Comparison of ENCODE assay signal across 10 mouse cellular contexts in the genomic region with DNA sequence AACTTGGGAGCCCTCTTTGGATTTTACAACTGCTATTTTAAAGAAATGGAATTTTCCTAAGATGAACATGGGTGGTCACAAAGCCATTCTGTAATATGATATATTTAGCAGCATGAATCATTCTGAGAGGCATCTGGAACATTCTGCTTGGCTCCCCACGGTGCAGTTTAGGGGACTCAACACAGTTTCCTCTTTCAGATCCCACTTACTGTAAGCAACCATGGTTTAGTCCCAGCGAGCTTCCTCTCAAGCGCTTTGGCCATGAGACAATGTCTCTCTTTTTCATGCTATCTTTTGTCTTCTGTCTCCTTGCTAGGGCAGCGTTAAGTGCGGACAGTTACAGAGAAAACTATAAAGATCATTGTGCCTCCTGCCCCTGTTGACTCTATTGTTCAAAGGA.
DNase-seq lines count a peak whose midpoint lies in the region; ATAC-seq and TF ChIP-seq lines count a peak whose summit lies in the region.
"Had no signal": no experiment of that assay in that cellular context is flagged by ENCODE, and none has a peak within 500 bp of the region (broad histone marks: within the 10 kb centered on the region; RNA-seq: fewer than 3 reads in every experiment).

No protein-coding gene starts in this region.

- peak; percentile 27 for DNase-seq in R1 (ENCODE audit: low read depth, low spot score)
- peak; percentile 48 to 49 for DNase-seq in left cerebral cortex, adult 9 months (ENCODE audit: low spot score in 2 of 2)
- no peak for DNase-seq in ovary, postnatal 14 days (ENCODE audit: low spot score)
- no peak for DNase-seq in urinary bladder, postnatal 4 days (ENCODE audit: low spot score in 2 of 2)
- no peak for DNase-seq in ovary, postnatal 10 days (ENCODE audit: low spot score)
- DNase-seq: liver, postnatal 0 days had no signal

- H3K9ac ChIP-seq in hindbrain, embryonic 12.5 days, result no peak overlapping the region
- H3K9ac ChIP-seq in hindbrain, embryonic 13.5 days, result no peak overlapping the region
- H3K9ac ChIP-seq: embryonic facial prominence, embryonic 13.5 days; liver, postnatal 0 days had no signal

- H3K36me3 ChIP-seq in hindbrain, embryonic 12.5 days, result no peaks in the 10 kb centered on the region
- no peaks in the 10 kb centered on the region for H3K36me3 ChIP-seq in hindbrain, embryonic 13.5 days
- H3K36me3 ChIP-seq: embryonic facial prominence, embryonic 13.5 days had no signal

- peaks cover 2% of the 10 kb centered on the region; the same call in 1 of the 2 replicates for H3K4me1 ChIP-seq in hindbrain, embryonic 12.5 days
- H3K4me1 ChIP-seq in hindbrain, embryonic 13.5 days (replicated peaks), result 0 out of 2 replicates have a peak, but pooled peaks cover 4% of the 10 kb centered on the region
- H3K4me1 ChIP-seq in cortical plate, adult 2 months (ENCODE audit: control insufficient read depth, insufficient read depth, low read length), result peaks cover 5% of the 10 kb centered on the region
- H3K4me1 ChIP-seq: embryonic facial prominence, embryonic 13.5 days had no signal

- WGBS in hindbrain, embryonic 12.5 days, result 64% methylated on average over 5 of the region's 5 CpGs
- 63% methylated on average over 5 of the region's 5 CpGs for WGBS in hindbrain, embryonic 13.5 days

- TF ChIP-seq POLR2A in cortical plate, adult 2 months (IDR thresholded peaks at IDR 0.05; ENCODE audit: extremely low read depth, insufficient read depth, low read length), result no peak

- no peak for TF ChIP-seq CTCF in cortical plate, adult 2 months (IDR thresholded peaks at IDR 0.05; ENCODE audit: extremely low read depth, insufficient read depth, low read length)

- ATAC-seq in hindbrain, embryonic 12.5 days (ENCODE audit: low FRiP score), result no peak
- no peak for ATAC-seq in hindbrain, embryonic 13.5 days (ENCODE audit: low FRiP score)
- ATAC-seq: liver, postnatal 0 days had no signal

- H3K4me3 ChIP-seq in hindbrain, embryonic 12.5 days, result no peak overlapping the region
- no peak overlapping the region for H3K4me3 ChIP-seq in hindbrain, embryonic 13.5 days
- no peak overlapping the region for H3K4me3 ChIP-seq in cortical plate, adult 2 months (ENCODE audit: insufficient read depth, low read length)
- H3K4me3 ChIP-seq: embryonic facial prominence, embryonic 13.5 days had no signal

- H3K4me2 ChIP-seq in hindbrain, embryonic 12.5 days (replicated peaks), result no peak overlapping the region
- H3K4me2 ChIP-seq in hindbrain, embryonic 13.5 days, result no peak overlapping the region
- H3K4me2 ChIP-seq: embryonic facial prominence, embryonic 13.5 days had no signal

- H3K9me3 ChIP-seq in hindbrain, embryonic 12.5 days (replicated peaks), result no peaks in the 10 kb centered on the region
- H3K9me3 ChIP-seq in hindbrain, embryonic 13.5 days, result no peaks in the 10 kb centered on the region

- 0 out of 2 replicates have a peak overlapping the region, but pooled peaks have one; percentile 30 for H3K27ac ChIP-seq in hindbrain, embryonic 12.5 days
- no peak overlapping the region; the same call in 1 of the 2 replicates for H3K27ac ChIP-seq in hindbrain, embryonic 13.5 days
- peak overlapping the region; percentile 42; the same call in 1 of the 2 replicates for H3K27ac ChIP-seq in cortical plate, adult 2 months (ENCODE audit: insufficient read depth, low read length)
- H3K27ac ChIP-seq: embryonic facial prominence, embryonic 13.5 days had no signal

- no peaks in the 10 kb centered on the region for H3K27me3 ChIP-seq in hindbrain, embryonic 12.5 days
- no peaks in the 10 kb centered on the region for H3K27me3 ChIP-seq in hindbrain, embryonic 13.5 days
- H3K27me3 ChIP-seq: embryonic facial prominence, embryonic 13.5 days had no signal

Comparison
In these comparisons a context has a peak if more than half of its experiments do, and no peak if none do; other contexts are left out.
1. DNase-seq: peak in R1 (single experiment) and left cerebral cortex, adult 9 months (2 of 2); none in ovary, postnatal 14 days (single experiment), urinary bladder, postnatal 4 days (0 of 2) and ovary, postnatal 10 days (single experiment).